Mouse (Mus musculus) liver, embryonic 14.5 days (tissue): ENCODE results near the gene Apln. TPM values are rescaled to one million over a fixed set of nuclear protein-coding genes. Genes with fewer than 3 reads are reported as not detected.

Experiments
- ATAC-seq: fragments of 200-750 bp; cut with Nextera tagmentation; 2 replicates; pipeline ENCODE4 v1.8.0; 2017; ENCODE audit warnings: moderate number of reproducible peaks, mild to moderate bottlenecking, moderate library complexity; ENCODE audit not compliant: insufficient read depth
- DNase-seq, 3 experiments: peaks; one replicate each; pipeline ENCODE4 v3.0.0-alpha.2; 2012 to 2013; ENCODE audit warnings: low read depth in 3 of 3, low spot score in 3 of 3
- H3K27ac ChIP-seq: fragments of 300-500 bp; sonication (generic); 2 replicates; pipeline ENCODE4 v1.5.1; 2014; ENCODE audit warnings: moderate library complexity, mild to moderate bottlenecking, control low read depth, inconsistent platforms
- H3K27me3 ChIP-seq: fragments of 300-500 bp; sonication (generic); 2 replicates; pipeline ENCODE4 v1.6.1; 2014; ENCODE audit warnings: mild to moderate bottlenecking, low read length, moderate library complexity; ENCODE audit not compliant: control insufficient read depth, insufficient read depth
- H3K36me3 ChIP-seq: fragments of 300-500 bp; sonication (generic); replicated peaks from 2 replicates; pipeline ENCODE4 v1.6.1; 2014; ENCODE audit warnings: low read depth; ENCODE audit not compliant: control insufficient read depth, insufficient read depth
- H3K4me1 ChIP-seq, 2 experiments: fragments of 200-500 bp in 1 of 2; fragments of 300-500 bp in 1 of 2; sonication (generic) in 1 of 2; replicated peaks; 2 replicates each; pipeline ENCODE4 v1.6.1; 2012 to 2014; ENCODE audit warnings: antibody characterized with exemption in 1 of 2, inconsistent platforms in 1 of 2, low read length in 1 of 2; ENCODE audit not compliant: control insufficient read depth in 2 of 2, insufficient read depth in 2 of 2
- H3K4me2 ChIP-seq: fragments of 300-500 bp; sonication (generic); 2 replicates; pipeline ENCODE4 v1.6.1; 2014; ENCODE audit warnings: low read depth, mild to moderate bottlenecking, control low read depth, moderate library complexity
- H3K4me3 ChIP-seq, 2 experiments: fragments of 200-500 bp in 1 of 2; fragments of 300-500 bp in 1 of 2; sonication (generic) in 1 of 2; 2 replicates each; pipeline ENCODE4 v1.5.1; 2012 to 2014; ENCODE audit warnings: low read depth in 2 of 2, low read length in 2 of 2, mild to moderate bottlenecking in 2 of 2, control low read depth in 1 of 2, inconsistent platforms in 1 of 2, moderate library complexity in 1 of 2; ENCODE audit not compliant: insufficient read depth in 1 of 2
- H3K9ac ChIP-seq: fragments of 300-500 bp; sonication (generic); replicated peaks from 2 replicates; pipeline ENCODE4 v1.6.1; 2014; ENCODE audit warnings: mild to moderate bottlenecking, control low read depth, moderate library complexity
- H3K9me3 ChIP-seq: fragments of 300-500 bp; sonication (generic); 2 replicates; pipeline ENCODE4 v1.6.1; 2016; ENCODE audit warnings: low read length, mixed read lengths; ENCODE audit not compliant: control insufficient read depth
- CTCF ChIP-seq: IDR thresholded peaks from 2 replicates; pipeline ENCODE4 v1.5.1; 2016; ENCODE audit warnings: antibody characterized with exemption, low read depth, control low read depth
- EP300 ChIP-seq: IDR thresholded peaks from 2 replicates; pipeline ENCODE4 v1.6.1; 2016; ENCODE audit warnings: antibody characterized with exemption, low read depth
- WGBS: fragments of 180-500 bp; shearing (Covaris S2); extraction: QIAGEN DNeasy Blood & Tissue Kit; methylation state at CpG from one replicate; pipeline ENCODE4 v1.1.7; 2014; ENCODE audit not compliant: insufficient replicate concordance; 5-methylcytosine and 5-hydroxymethylcytosine counted together
- polyA plus RNA-seq, 2 experiments: library from polyadenylated mRNA; depleted of rRNA in 1 of 2; stranded (reverse) in 1 of 2; unstranded in 1 of 2; fragments of >200 nt; fragmentation: Nextera tagmentation in 1 of 2; extraction: Ambion mirVana in 1 of 2; gene quantifications; 2 replicates each; pipeline versions ENCODE4 v1.2.1 to v1.2.3; 2012 to 2014

Apln gene
- polyA plus RNA-seq, 2 experiments: 0.08 TPM; not detected in 1

- Histone ChIP-seq H3K27ac (no peak overlapping the region), H3K4me3 (no peak overlapping the region), H3K36me3 (no peaks in the 10 kb centered on the region), H3K9ac (no peak overlapping the region), H3K4me2 (peak overlapping the region; percentile 42), H3K27me3 (no peaks in the 10 kb centered on the region), H3K9me3 (no peaks in the 10 kb centered on the region), H3K4me1 (no peaks in the 10 kb centered on the region)
- no peak for ATAC-seq
- no peak for DNase-seq
- TF ChIP-seq CTCF (no peak), EP300 (no peak)
- WGBS: 38% methylated on average over 3 of the region's 3 CpGs
These were observed 19.1 kb upstream of the Apln start for GRCm38 (mm10) chrX:48053743-48054142.

GRCm38 (mm10) chrX:48046315-48046714 lies 11.7 kb upstream of the Apln start:
- H3K4me1 ChIP-seq: no peaks in the 10 kb centered on the region
- 53% methylated on average over 2 of the region's 2 CpGs for WGBS
- ATAC-seq (no peak), DNase-seq (no peak)
- no peaks in the 10 kb centered on the region for H3K36me3 ChIP-seq
- no peaks in the 10 kb centered on the region for H3K9me3 ChIP-seq
- TF ChIP-seq CTCF: no peak
- no peak for TF ChIP-seq EP300
- no peak overlapping the region for H3K27ac ChIP-seq
- H3K4me3 ChIP-seq: no peak overlapping the region
- no peaks in the 10 kb centered on the region; the same call in 1 of the 2 replicates for H3K27me3 ChIP-seq
- no peak overlapping the region for H3K9ac ChIP-seq
- no peak overlapping the region for H3K4me2 ChIP-seq

- Histone ChIP-seq H3K9me3 (no peaks in the 10 kb centered on the region), H3K27ac (no peak overlapping the region), H3K4me3 (no peak overlapping the region), H3K4me2 (no peak overlapping the region), H3K27me3 (no peaks in the 10 kb centered on the region; the same call in 1 of the 2 replicates), H3K9ac (no peak overlapping the region), H3K4me1 (no peaks in the 10 kb centered on the region), H3K36me3 (no peaks in the 10 kb centered on the region)
- ATAC-seq (no peak), DNase-seq (no peak)
- 39% methylated on average over 1 of the region's 1 CpGs for WGBS
- TF ChIP-seq CTCF: no peak
These were observed 9.6 kb upstream of the Apln start for GRCm38 (mm10) chrX:48044261-48044660.

- Histone ChIP-seq H3K27ac (no peak overlapping the region), H3K4me1 (no peaks in the 10 kb centered on the region), H3K36me3 (no peaks in the 10 kb centered on the region), H3K27me3 (no peaks in the 10 kb centered on the region; the same call in 1 of the 2 replicates), H3K9me3 (no peaks in the 10 kb centered on the region), H3K4me3 (no peak overlapping the region), H3K9ac (no peak overlapping the region), H3K4me2 (no peak overlapping the region)
- DNase-seq: no peak
- TF ChIP-seq CTCF (no peak), EP300 (no peak)
- WGBS: 38% methylated on average over 4 of the region's 4 CpGs
- ATAC-seq: no peak
These were observed 8.1 kb upstream of the Apln start for GRCm38 (mm10) chrX:48042748-48043147.

- Histone ChIP-seq H3K27me3 (peaks cover 6% of the 10 kb centered on the region), H3K4me3 (no peak overlapping the region), H3K9ac (no peak overlapping the region), H3K4me1 (no peaks in the 10 kb centered on the region), H3K9me3 (no peaks in the 10 kb centered on the region), H3K4me2 (no peak overlapping the region), H3K36me3 (no peaks in the 10 kb centered on the region), H3K27ac (no peak overlapping the region)
- TF ChIP-seq CTCF (no peak), EP300 (no peak)
- ATAC-seq (no peak), DNase-seq (no peak)
- WGBS: 40% methylated on average over 3 of the region's 3 CpGs
These were observed 5.7 kb upstream of the Apln start for GRCm38 (mm10) chrX:48040379-48040778.
